Mouse (Mus musculus) left cerebral cortex, adult 2 months (tissue): ENCODE measurements around the gene Card10. TPM values are rescaled to one million over a fixed set of nuclear protein-coding genes. Genes with fewer than 3 reads are reported as not detected.

ENCODE experiments used
- DNase-seq, 2 experiments: peaks; one replicate each; pipeline ENCODE4 v3.0.0; 2021 to 2022; ENCODE audit warnings: low spot score in 2 of 2, mixed read lengths in 1 of 2; ENCODE audit errors: extremely low spot score in 1 of 2
- H3K27ac ChIP-seq: fragments of 200-600 bp; 2 replicates; pipeline ENCODE4 v1.8.1; 2022
- H3K4me3 ChIP-seq: fragments of 200-600 bp; 2 replicates; pipeline ENCODE4 v1.8.1; 2022
- CTCF ChIP-seq: fragments of 200-600 bp; IDR thresholded peaks from 2 replicates; pipeline ENCODE4 v1.8.1; 2022; ENCODE audit warnings: antibody characterized with exemption, mild to moderate bottlenecking, moderate library complexity
- intact Hi-C: fragments of 180-260 bp; cut with DNase I; formaldehyde crosslinking; loops from one replicate; pipeline ENCODE4 v1.15.1; 2025
- total RNA-seq, 2 experiments: library from RNA; stranded (reverse); gene quantifications; 2 replicates each; pipeline ENCODE4 v1.2.3; 2021

Gene Card10
- total RNA-seq, 2 experiments from 2014 or later = 4.8 TPM

GRCm38 (mm10) chr15:78809739-78810138 is 6.9 kb upstream of the Card10 start:
- H3K27ac ChIP-seq = no peak overlapping the region
- no peak for DNase-seq
- intact Hi-C loops = no loop called here

GRCm38 (mm10) chr15:78808980-78809379 is 6.1 kb upstream of the Card10 start:
- intact Hi-C loops = no loop called here
- no peak overlapping the region for H3K27ac ChIP-seq
- no peak overlapping the region for H3K4me3 ChIP-seq
- TF ChIP-seq CTCF = no peak
- DNase-seq = no peak

More at GRCm38 (mm10) chr15:78809739-78810138, 6.9 kb upstream of the Card10 start:
- TF ChIP-seq CTCF = no peak
- no peak overlapping the region for H3K4me3 ChIP-seq

GRCm38 (mm10) chr15:78807141-78807540 is 4.3 kb upstream of the Card10 start:
- no peak for DNase-seq
- TF ChIP-seq CTCF = no peak
- Histone ChIP-seq H3K27ac (no peak overlapping the region), H3K4me3 (no peak overlapping the region)
- intact Hi-C loops = no loop called here

DNA sequence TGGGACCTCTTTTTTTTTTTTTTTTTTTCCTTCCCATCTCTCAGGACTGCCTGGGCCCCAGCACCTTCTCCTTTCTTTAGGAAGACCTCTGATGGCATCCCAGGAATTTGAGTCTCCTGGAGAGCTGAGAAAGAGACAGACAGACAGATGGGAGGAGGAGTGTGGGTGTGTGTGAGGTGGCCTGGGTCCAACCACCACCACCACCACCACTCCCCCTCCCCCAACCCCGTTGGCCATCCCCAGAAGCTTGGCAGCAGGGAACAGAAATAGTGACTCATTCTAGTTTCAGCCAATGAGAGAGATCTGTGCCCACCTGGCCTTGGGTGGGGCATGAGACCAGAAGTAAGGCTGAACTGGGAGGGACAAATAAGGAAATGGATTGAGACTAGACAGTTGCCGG is 3.8 kb upstream of the Card10 start:
- intact Hi-C loops = no loop called here
- no peak overlapping the region for H3K4me3 ChIP-seq
- no peak overlapping the region for H3K27ac ChIP-seq
- DNase-seq = no peak
- TF ChIP-seq CTCF = no peak

GRCm38 (mm10) chr15:78805351-78805750 is 2.5 kb upstream of the Card10 start:
- DNase-seq = no peak
- intact Hi-C loops = no loop called here
- TF ChIP-seq CTCF = no peak
- H3K4me3 ChIP-seq = no peak overlapping the region
- no peak overlapping the region for H3K27ac ChIP-seq

GRCm38 (mm10) chr15:78804326-78804725 is 1.5 kb upstream of the Card10 start:
- H3K4me3 ChIP-seq = no peak overlapping the region
- intact Hi-C loops = no loop called here
- DNase-seq = no peak
- H3K27ac ChIP-seq = no peak overlapping the region
- TF ChIP-seq CTCF = no peak

- no peak for TF ChIP-seq CTCF
- intact Hi-C loops = no loop called here
- DNase-seq = no peak
- no peak overlapping the region for H3K4me3 ChIP-seq
- no peak overlapping the region for H3K27ac ChIP-seq
Observed at GRCm38 (mm10) chr15:78803499-78803900, 658 bp upstream of the Card10 start.

GRCm38 (mm10) chr15:78801971-78802741 is 686 bp downstream of the Card10 start:
- Histone ChIP-seq H3K27ac (peak overlapping the region; percentile 76), H3K4me3 (peak overlapping the region; percentile 56)
- TF ChIP-seq CTCF = no peak
- DNase-seq = no peak
- intact Hi-C loops = no loop called here

DNA sequence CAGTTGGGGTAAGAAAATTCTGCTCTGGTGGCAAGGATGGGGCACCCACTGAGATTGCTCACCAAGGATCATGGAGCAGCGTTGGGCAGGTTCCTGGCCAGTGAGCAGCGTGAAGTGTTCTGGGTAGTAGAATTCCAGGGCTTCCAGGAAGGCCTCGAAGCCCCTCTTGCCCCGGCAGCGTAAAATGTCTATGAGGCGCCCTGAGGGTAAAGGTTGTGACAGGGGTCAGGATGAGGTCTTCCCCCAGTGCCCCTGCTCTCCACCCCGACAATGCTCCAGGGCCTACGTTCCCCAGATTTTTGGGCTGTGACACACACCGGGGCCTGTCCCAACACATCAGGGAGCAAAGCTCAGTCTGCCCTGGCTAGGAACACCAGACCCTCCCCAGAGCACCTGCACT is 1.3 kb downstream of the Card10 start:
- no peak for DNase-seq
- Histone ChIP-seq H3K4me3 (no peak overlapping the region), H3K27ac (no peak overlapping the region)
- intact Hi-C loops = no loop called here
- TF ChIP-seq CTCF = no peak

DNA sequence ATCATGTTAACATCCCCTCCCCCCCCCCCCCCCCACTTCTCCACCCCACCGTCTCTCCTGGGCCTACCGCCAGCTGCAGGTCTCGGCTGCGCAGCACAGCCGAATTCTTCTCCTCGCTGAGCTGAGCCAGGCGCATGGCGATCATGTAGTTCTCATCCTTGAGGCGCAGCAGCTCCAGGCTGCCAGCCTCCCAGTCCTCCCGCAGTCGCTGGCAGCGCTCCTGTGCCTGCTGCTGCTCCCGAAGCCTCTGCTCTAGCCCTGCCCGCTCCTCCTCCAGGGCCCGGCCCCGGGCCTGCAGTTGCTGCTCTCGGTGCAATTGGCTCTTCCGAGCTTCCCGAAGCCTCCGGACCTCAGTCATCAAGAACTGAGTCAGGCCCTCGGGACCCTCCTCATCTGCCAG is 3.8 kb downstream of the Card10 start:
- Histone ChIP-seq H3K27ac (no peak overlapping the region), H3K4me3 (no peak overlapping the region)
- intact Hi-C loops = no loop called here
- no peak for TF ChIP-seq CTCF
- peak; percentile 31 to 33 for DNase-seq

- intact Hi-C loops = no loop called here
- no peak for TF ChIP-seq CTCF
- Histone ChIP-seq H3K27ac (no peak overlapping the region), H3K4me3 (no peak overlapping the region)
- no peak for DNase-seq
Observed at GRCm38 (mm10) chr15:78797060-78797329, 5.8 kb downstream of the Card10 start.

- TF ChIP-seq CTCF = no peak
- intact Hi-C loops = no loop called here
- DNase-seq = no peak
- Histone ChIP-seq H3K27ac (no peak overlapping the region), H3K4me3 (no peak overlapping the region)
Observed at GRCm38 (mm10) chr15:78796196-78797059, 6.4 kb downstream of the Card10 start.
